Mouse (Mus musculus) spleen, adult 2 months (tissue): ENCODE data around the gene Sez6l2. TPM values are rescaled to one million over a fixed set of nuclear protein-coding genes. Genes with fewer than 3 reads are reported as not detected.
A peak's percentile ranks its signal among the peaks of the same experiment; 100 is the strongest.

Experiments
- DNase-seq, 2 experiments: peaks; one replicate each; pipeline versions ENCODE4 v3.0.0 to v3.0.0-alpha.2; 2012 to 2021; ENCODE audit warnings: low spot score in 2 of 2, low read depth in 1 of 2
- H3K27ac ChIP-seq: fragments of 200-500 bp; 2 replicates; pipeline ENCODE4 v1.5.1; 2012; ENCODE audit warnings: low read length, inconsistent platforms; ENCODE audit not compliant: insufficient read depth
- H3K27me3 ChIP-seq: fragments of 200-500 bp; 2 replicates; pipeline ENCODE4 v1.6.1; 2012; ENCODE audit warnings: mild to moderate bottlenecking, moderate library complexity, low read length, inconsistent platforms; ENCODE audit not compliant: control insufficient read depth, insufficient read depth
- H3K36me3 ChIP-seq: fragments of 200-500 bp; 2 replicates; pipeline ENCODE4 v1.6.1; 2012; ENCODE audit warnings: mild to moderate bottlenecking, low read length, inconsistent platforms; ENCODE audit not compliant: control insufficient read depth, insufficient read depth
- H3K4me1 ChIP-seq: fragments of 200-500 bp; 2 replicates; pipeline ENCODE4 v1.6.1; 2011; ENCODE audit warnings: inconsistent platforms; ENCODE audit not compliant: control insufficient read depth, insufficient read depth, insufficient read length
- H3K4me3 ChIP-seq: fragments of 200-500 bp; 2 replicates; pipeline ENCODE4 v1.5.1; 2011; ENCODE audit warnings: mild to moderate bottlenecking, inconsistent platforms; ENCODE audit not compliant: insufficient read depth, insufficient read length; ENCODE audit errors: extremely low read depth
- CTCF ChIP-seq: fragments of 200-500 bp; IDR thresholded peaks from 2 replicates; pipeline ENCODE4 v1.5.1; 2011; ENCODE audit warnings: mild to moderate bottlenecking, inconsistent platforms; ENCODE audit not compliant: insufficient read depth, insufficient read length, insufficient replicate concordance; ENCODE audit errors: extremely low read depth
- POLR2A ChIP-seq: fragments of 200-500 bp; IDR thresholded peaks from 2 replicates; pipeline ENCODE4 v1.6.1; 2011; ENCODE audit warnings: low read depth, low read length, inconsistent platforms
- WGBS: fragments of 180-500 bp; shearing (Covaris S2); methylation state at CpG from one replicate; pipeline ENCODE4 v1.1.7; 2018; 5-methylcytosine and 5-hydroxymethylcytosine counted together
- polyA plus RNA-seq: library from polyadenylated mRNA; depleted of rRNA; stranded (reverse); fragments of >200 nt; gene quantifications from 2 replicates; pipeline ENCODE4 v1.2.3, GENCODE M21; 2012; rRNA removed

Gene Sez6l2
- polyA plus RNA-seq, 1 experiment: 2.9 TPM

DNA sequence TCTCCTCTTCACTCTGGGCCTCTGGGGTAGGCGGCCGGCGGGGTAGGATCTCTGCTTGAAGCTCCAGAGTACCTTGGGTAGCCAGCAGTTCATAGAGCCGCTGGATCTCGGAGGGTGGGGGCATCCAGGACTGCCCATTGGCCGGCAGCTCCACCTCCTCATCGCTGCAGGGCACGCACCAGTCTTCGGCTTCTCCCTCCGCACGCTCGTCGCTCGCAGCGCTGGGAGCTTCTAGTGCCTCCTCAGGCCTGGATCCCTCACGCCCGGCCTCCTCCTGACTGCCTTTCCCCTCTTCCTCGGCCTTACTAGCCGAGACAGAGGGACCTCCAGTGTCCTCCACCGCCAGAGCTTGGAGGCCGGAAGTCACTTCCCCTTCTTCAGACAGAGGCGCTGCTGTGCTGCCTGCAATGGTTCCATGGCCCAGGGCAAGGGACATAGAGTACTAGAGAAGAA is 66.1 kb downstream of the Sez6l2 start:
- WGBS: under 1% methylated on average over 22 of the region's 22 CpGs

DNA sequence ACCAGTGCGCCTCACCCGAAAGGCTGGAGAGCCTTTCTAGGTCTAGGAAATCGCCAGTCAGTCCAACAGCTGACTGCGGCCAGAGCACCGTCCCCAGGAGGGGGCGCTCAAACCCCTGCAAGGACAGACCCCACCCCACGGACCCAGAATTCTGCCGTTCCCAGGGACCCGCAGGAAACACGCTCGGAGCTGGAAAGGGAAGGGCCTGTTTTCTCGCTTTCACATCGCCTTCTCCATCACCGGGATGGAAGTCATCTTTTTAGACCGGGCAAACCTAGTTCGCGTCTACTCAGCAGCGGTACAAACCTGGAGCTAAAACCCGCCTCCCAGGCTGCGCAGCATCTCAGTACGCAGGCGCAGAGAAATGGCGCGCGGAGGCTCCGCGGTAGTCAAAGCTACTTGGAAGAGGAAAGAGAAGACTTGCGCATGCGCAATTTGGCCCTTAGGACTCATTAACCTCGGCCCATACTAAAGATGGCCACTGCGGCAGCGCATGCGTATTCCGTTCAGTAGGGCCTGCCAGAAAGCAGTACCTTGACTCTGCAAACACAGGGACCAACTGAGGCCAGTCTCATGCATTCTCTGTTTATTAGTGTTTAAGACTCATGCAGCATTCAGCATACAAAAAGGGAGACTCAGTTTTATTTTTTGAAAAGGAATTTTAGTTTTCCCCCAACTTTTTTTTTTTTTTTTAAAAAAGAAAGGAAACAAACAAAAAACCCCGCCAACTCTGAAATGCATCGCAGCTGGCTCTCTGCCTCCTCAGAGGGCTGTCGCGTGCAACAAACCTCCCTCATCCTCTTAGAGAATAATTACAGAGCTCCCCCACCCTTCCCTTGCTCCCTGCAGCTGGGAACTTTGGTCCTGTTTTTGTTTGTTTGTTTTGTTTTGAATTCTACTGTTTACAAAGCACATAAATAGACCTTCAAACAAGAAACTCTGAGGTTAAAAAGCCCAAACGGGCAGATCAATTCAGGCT is 66.9 kb downstream of the Sez6l2 start, which contains the start of gene Pagr1a:
Pagr1a (minus strand) TSS at position 382 of the 979 bp plus-strand sequence.
- whole genome bisulfite sequencing: 3% methylated on average over 39 of the region's 39 CpGs
- peaks cover 22% of the 10 kb centered on the region for H3K4me1 ChIP-seq
- peak within 1 kb of the TSS; percentile 76 for H3K4me3 ChIP-seq
- H3K27me3 ChIP-seq: no peaks in the 10 kb centered on the region
- H3K36me3 ChIP-seq: peaks cover 3% of the 10 kb centered on the region
- TF ChIP-seq CTCF: peak; percentile 76
- TF ChIP-seq POLR2A: peak; percentile 50; the same call in 1 of the 2 replicates
- H3K27ac ChIP-seq: peak within 1 kb of the TSS; percentile 93
- peak; percentile 97 to 99 for DNase-seq

More for the DNA sequence above, 66.1 kb downstream of the Sez6l2 start:
- DNase-seq: no peak
- Histone ChIP-seq H3K27me3 (no peaks in the 10 kb centered on the region), H3K4me1 (peaks cover 16% of the 10 kb centered on the region), H3K27ac (peak overlapping the region; percentile 93), H3K36me3 (peaks cover 2% of the 10 kb centered on the region; the same call in 1 of the 2 replicates), H3K4me3 (peak overlapping the region; percentile 76)
- TF ChIP-seq POLR2A: peak; percentile 10; the same call in 1 of the 2 replicates
- no peak for TF ChIP-seq CTCF

DNA sequence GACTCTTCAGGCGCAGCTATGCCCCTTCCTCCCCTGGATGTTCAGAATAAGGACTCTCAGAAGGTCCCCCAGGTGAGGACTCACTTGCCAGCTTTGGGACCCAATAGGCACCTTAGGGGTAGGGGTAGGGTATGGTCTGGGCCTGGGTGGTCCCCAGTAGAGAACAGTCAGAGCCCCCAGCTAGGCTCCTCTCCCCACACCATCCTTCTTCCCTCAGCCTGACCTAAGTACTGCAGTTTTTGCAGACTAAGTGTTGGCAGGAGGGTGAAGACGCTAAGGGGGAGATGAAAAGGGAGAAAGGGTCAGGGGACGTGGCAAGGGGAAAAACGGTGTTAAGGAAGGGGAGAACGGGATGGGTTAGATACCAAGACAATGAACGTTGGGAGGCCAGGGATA is 67.6 kb downstream of the Sez6l2 start:
- TF ChIP-seq CTCF (no peak), POLR2A (no peak)
- H3K27ac ChIP-seq: 0 out of 2 replicates have a peak overlapping the region, but pooled peaks have one; percentile 4
- H3K4me1 ChIP-seq: peaks cover 25% of the 10 kb centered on the region

DNA sequence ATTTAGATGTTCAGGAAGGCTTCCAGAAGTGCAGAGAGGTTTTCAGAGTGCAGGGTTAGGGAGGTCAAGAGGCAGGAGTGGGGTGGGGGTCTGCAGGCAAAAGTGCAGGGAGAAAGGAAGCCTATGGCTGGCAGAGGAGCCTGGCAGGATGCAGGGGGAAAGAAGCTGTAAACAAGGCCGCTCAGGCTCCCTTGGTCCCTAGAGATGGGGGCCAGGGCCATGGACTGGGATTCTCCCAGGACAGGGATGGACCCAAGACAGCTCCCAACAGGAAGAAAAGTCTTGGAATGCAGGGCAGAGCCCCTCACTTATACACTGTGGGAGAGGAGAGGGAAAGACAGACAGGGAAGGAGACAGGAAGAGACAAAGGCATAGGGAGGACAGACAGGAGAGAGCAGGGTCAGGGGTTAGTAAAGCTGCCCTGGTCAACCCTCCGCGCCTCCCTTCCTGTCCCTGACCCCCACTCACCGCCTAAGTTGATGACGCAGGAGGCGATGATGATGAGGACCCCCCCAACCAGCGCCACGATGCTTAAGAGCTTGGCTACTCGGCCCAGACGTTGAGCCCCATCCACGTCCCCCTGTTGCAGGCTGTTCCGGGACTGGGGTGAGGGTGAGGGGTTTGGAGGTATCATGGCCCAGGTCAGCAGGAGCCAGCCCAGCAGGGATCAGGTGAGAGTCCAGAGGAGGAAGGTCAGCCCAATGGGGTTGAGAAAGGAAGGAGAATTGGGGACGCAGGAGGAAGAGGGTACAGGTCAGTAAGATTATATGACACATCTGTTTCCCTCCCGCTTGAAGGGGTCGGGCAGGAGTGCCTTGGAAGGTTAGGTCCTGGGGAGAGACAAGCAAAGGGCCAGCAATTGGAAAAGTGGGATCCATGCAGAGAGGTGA is 68.3 kb downstream of the Sez6l2 start:
- Histone ChIP-seq H3K36me3 (peaks cover 14% of the 10 kb centered on the region), H3K27me3 (no peaks in the 10 kb centered on the region), H3K4me3 (no peak overlapping the region), H3K4me1 (peaks cover 26% of the 10 kb centered on the region), H3K27ac (no peak overlapping the region)
- TF ChIP-seq CTCF (no peak), POLR2A (no peak)
- no peak for DNase-seq
- 93% methylated on average over 15 of the region's 15 CpGs for WGBS

More for the DNA sequence above, 67.6 kb downstream of the Sez6l2 start:
- no peaks in the 10 kb centered on the region for H3K27me3 ChIP-seq
- no peak overlapping the region for H3K4me3 ChIP-seq
- WGBS: 82% methylated on average over 6 of the region's 6 CpGs
- DNase-seq: no peak
- H3K36me3 ChIP-seq: peaks cover 7% of the 10 kb centered on the region

DNA sequence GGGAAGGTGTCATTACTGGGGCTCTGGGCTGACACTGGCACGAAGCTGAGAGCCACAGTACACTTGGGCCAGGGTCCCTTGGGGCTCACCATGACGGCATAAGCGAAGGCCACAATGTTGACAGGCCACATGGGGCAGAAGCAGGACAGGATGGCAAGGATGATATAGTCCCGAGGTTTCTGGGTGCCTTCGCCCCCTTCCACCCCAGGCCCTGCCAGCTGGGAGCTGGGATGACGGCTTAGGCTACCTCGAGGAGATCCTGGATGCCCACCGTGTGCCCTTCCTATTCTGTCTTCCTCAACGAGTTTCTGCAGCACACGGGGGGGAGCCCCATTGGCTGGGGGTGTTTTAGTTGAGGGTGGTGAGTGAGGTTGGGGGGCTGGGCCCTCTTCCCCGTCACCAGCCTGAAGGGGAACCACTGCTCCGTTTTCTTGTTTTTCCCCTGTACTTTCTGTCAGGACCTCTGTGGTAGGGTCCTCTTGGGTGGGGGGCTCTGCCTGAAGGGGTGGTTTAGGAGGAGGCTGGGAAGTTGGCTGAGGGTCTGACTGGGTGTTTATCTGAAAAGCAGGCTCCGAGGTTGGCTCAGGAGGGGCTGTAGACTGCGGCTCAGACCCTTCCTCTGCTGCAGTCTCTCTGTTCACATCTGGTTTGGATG is 69.1 kb downstream of the Sez6l2 start:
- Histone ChIP-seq H3K27me3 (no peaks in the 10 kb centered on the region), H3K27ac (no peak overlapping the region), H3K36me3 (peaks cover 17% of the 10 kb centered on the region), H3K4me3 (no peak overlapping the region), H3K4me1 (peaks cover 34% of the 10 kb centered on the region)
- DNase-seq: no peak
- TF ChIP-seq CTCF (no peak), POLR2A (no peak)
- WGBS: 79% methylated on average over 14 of the region's 14 CpGs

DNA sequence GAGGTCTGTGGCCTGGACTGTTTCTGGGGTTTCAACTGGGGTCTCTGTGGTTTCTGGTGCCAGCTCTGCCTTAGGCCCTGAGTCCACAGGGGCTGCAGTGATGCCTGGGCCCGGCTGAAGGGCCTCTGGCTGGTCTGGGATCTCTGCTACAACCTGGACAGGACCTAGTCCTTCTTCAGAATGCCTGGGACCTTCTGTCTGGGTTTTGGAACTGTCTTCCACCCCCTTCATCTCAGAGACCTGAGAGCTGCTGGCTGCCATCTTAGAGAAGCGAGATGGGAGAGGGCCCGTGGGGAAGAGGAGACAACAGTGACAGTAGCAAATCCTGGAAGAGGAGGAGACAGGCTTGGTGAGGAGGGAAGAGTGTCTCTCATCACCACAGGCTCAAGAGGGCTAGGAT is 69.7 kb downstream of the Sez6l2 start:
- Histone ChIP-seq H3K4me3 (no peak overlapping the region), H3K27me3 (no peaks in the 10 kb centered on the region), H3K27ac (no peak overlapping the region), H3K4me1 (peaks cover 37% of the 10 kb centered on the region), H3K36me3 (peaks cover 17% of the 10 kb centered on the region)
- TF ChIP-seq POLR2A (no peak), CTCF (no peak)
- WGBS: 84% methylated on average over 3 of the region's 3 CpGs
- DNase-seq: no peak

Other genes with a start within 250 kb of the Sez6l2 start
- 1,755 and 1,932 TPM in 2 replicates for gene Coro1a, start 242.8 kb upstream of the Sez6l2 start, polyA plus RNA-seq
- 97.0 and 108 TPM in 2 replicates for gene Mapk3, start 191.0 kb upstream of the Sez6l2 start, polyA plus RNA-seq
- gene Gdpd3, start 184.2 kb upstream of the Sez6l2 start, polyA plus RNA-seq: 7.7 and 62.7 TPM in 2 replicates
- 393 and 605 TPM in 2 replicates for gene Ypel3, start 173.6 kb upstream of the Sez6l2 start, polyA plus RNA-seq
- gene Tbx6, start 169.1 kb upstream of the Sez6l2 start, polyA plus RNA-seq: 16.6 and 17.9 TPM in 2 replicates
- gene Ppp4c, start 158.1 kb upstream of the Sez6l2 start, polyA plus RNA-seq: 175 and 184 TPM in 2 replicates
- 0.30 and 0.62 TPM in 2 replicates for gene Fam57b, start 152.9 kb upstream of the Sez6l2 start, polyA plus RNA-seq
- not detected in 2 replicates for gene 4930451I11Rik, start 118.9 kb upstream of the Sez6l2 start, polyA plus RNA-seq
- gene Doc2a, start 103.1 kb upstream of the Sez6l2 start, polyA plus RNA-seq: not detected in 2 replicates
- 7.4 and 8.6 TPM in 2 replicates for gene Hirip3, start 88.6 kb upstream of the Sez6l2 start, polyA plus RNA-seq
- 40.1 and 56.0 TPM in 2 replicates for gene Ino80e, start 88.2 kb upstream of the Sez6l2 start, polyA plus RNA-seq
- gene Taok2, start 65.9 kb upstream of the Sez6l2 start, polyA plus RNA-seq: 97.0 and 109 TPM in 2 replicates
- 81.7 and 94.0 TPM in 2 replicates for gene Tmem219, start 27.6 kb upstream of the Sez6l2 start, polyA plus RNA-seq
- 21.5 and 29.9 TPM in 2 replicates for gene Kctd13, start 21.7 kb upstream of the Sez6l2 start, polyA plus RNA-seq
- gene Asphd1, start 981 bp upstream of the Sez6l2 start, polyA plus RNA-seq: not detected in 2 replicates
- gene Cdipt, start 25.4 kb downstream of the Sez6l2 start, polyA plus RNA-seq: 154 and 201 TPM in 2 replicates
- 0.59 and 0.71 TPM in 2 replicates for gene Cdiptos, start 25.5 kb downstream of the Sez6l2 start, polyA plus RNA-seq
- gene Mvp, start 64.1 kb downstream of the Sez6l2 start, polyA plus RNA-seq: 63.3 and 80.9 TPM in 2 replicates
- gene Pagr1b, start 65.9 kb downstream of the Sez6l2 start, polyA plus RNA-seq: 0.48 and 2.5 TPM in 2 replicates
- gene Pagr1a, start 66.8 kb downstream of the Sez6l2 start, polyA plus RNA-seq: 3.1 and 3.3 TPM in 2 replicates
- 27.8 and 31.8 TPM in 2 replicates for gene Gm42742, start 70.5 kb downstream of the Sez6l2 start, polyA plus RNA-seq
- gene Prrt2, start 70.6 kb downstream of the Sez6l2 start, polyA plus RNA-seq: 5.8 and 6.5 TPM in 2 replicates
- 215 and 345 TPM in 2 replicates for gene Maz, start 76.5 kb downstream of the Sez6l2 start, polyA plus RNA-seq
- 6.3 and 8.2 TPM in 2 replicates for gene Kif22, start 91.9 kb downstream of the Sez6l2 start, polyA plus RNA-seq
- gene Zg16, start 136.8 kb downstream of the Sez6l2 start, polyA plus RNA-seq: 1,018 and 1,065 TPM in 2 replicates
- gene AI467606, start 140.8 kb downstream of the Sez6l2 start, polyA plus RNA-seq: 135 and 221 TPM in 2 replicates
- 5.5 and 5.8 TPM in 2 replicates for gene Qprt, start 171.7 kb downstream of the Sez6l2 start, polyA plus RNA-seq
- gene Spn, start 187.3 kb downstream of the Sez6l2 start, polyA plus RNA-seq: 54.6 and 56.6 TPM in 2 replicates
- gene Cd2bp2, start 245.5 kb downstream of the Sez6l2 start, polyA plus RNA-seq: 22.7 and 26.4 TPM in 2 replicates